Mouse (Mus musculus): ENCODE data around the gene Asb13. TPM values are rescaled to one million over a fixed set of nuclear protein-coding genes. Genes with fewer than 3 reads are reported as not detected.
A peak's percentile ranks its signal among the peaks of the same experiment; 100 is the strongest.

Asb13 gene
- total and polyA plus RNA-seq, 2 experiments from 2014 or later: 10.9 to 17.3 TPM

- DNase-seq (ENCODE audit: low spot score) (no peak), ATAC-seq (ENCODE audit: low FRiP score) (no peak)
- no peak overlapping the region for H3K4me2 ChIP-seq (ENCODE audit: low read depth, low read length, poor library complexity, severe bottlenecking)
- H3K36me3 ChIP-seq (ENCODE audit: insufficient read depth, low read length): peaks cover 19% of the 10 kb centered on the region
- H3K27me3 ChIP-seq (ENCODE audit: insufficient read depth, low read length): no peaks in the 10 kb centered on the region
- 80% methylated on average over 7 of the region's 7 CpGs for WGBS
- no peak overlapping the region for H3K9ac ChIP-seq (replicated peaks; ENCODE audit: low read length, poor library complexity, severe bottlenecking)
- H3K9me3 ChIP-seq (ENCODE audit: low read length): no peaks in the 10 kb centered on the region
- TF ChIP-seq CTCF (IDR thresholded peaks at IDR 0.05): no peak
- no peak overlapping the region for H3K27ac ChIP-seq (ENCODE audit: low read depth, low read length)
- no peak overlapping the region for H3K4me3 ChIP-seq (ENCODE audit: low read depth, low read length)
- no peaks in the 10 kb centered on the region for H3K4me1 ChIP-seq (ENCODE audit: insufficient read depth, low read length)
Observed at GRCm38 (mm10) chr13:3646566-3646965, 12.7 kb downstream of the Asb13 start.

GRCm38 (mm10) chr13:3650569-3650968, 16.7 kb downstream of the Asb13 start:
- Histone ChIP-seq H3K27me3 (ENCODE audit: insufficient read depth, low read length) (no peaks in the 10 kb centered on the region), H3K9me3 (ENCODE audit: low read length) (no peaks in the 10 kb centered on the region), H3K36me3 (ENCODE audit: insufficient read depth, low read length) (peaks cover 21% of the 10 kb centered on the region; the same call in 1 of the 2 replicates), H3K4me3 (ENCODE audit: low read depth, low read length) (no peak overlapping the region), H3K4me2 (ENCODE audit: low read depth, low read length, poor library complexity, severe bottlenecking) (no peak overlapping the region), H3K27ac (ENCODE audit: low read depth, low read length) (no peak overlapping the region), H3K4me1 (ENCODE audit: insufficient read depth, low read length) (no peaks in the 10 kb centered on the region), H3K9ac (replicated peaks; ENCODE audit: low read length, poor library complexity, severe bottlenecking) (no peak overlapping the region)
- TF ChIP-seq CTCF (IDR thresholded peaks at IDR 0.05): no peak
- 97% methylated on average over 4 of the region's 4 CpGs for WGBS
- ATAC-seq (ENCODE audit: low FRiP score) (no peak), DNase-seq (ENCODE audit: low spot score) (no peak)

DNA sequence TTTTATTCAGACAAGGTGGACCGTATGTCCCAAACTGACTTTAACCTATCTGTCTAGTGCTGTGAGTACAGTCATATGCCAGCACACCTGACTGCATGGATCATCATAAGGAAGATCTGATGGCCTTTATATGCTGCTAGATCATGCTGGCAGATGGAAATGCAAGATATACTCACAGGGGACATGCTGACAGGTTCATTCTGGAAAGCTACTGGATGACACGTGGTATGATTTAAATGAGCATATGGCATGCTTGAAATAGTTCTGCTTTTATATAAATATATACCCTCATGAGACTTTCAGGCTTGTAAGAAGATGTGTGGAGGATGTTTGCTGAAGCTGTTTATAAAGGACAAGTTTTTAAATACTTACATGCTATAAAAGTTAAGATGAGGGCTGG, 20.6 kb downstream of the Asb13 start:
- H3K4me3 ChIP-seq (ENCODE audit: low read depth, low read length): no peak overlapping the region
- DNase-seq (ENCODE audit: low spot score) (no peak), ATAC-seq (ENCODE audit: low FRiP score) (0 out of 2 replicates have a peak, but pooled peaks have one; percentile 18)
- no peak overlapping the region for H3K27ac ChIP-seq (ENCODE audit: low read depth, low read length)
- 87% methylated on average over 2 of the region's 2 CpGs for WGBS
- H3K4me2 ChIP-seq (ENCODE audit: low read depth, low read length, poor library complexity, severe bottlenecking): no peak overlapping the region
- peaks cover 16% of the 10 kb centered on the region; the same call in 1 of the 2 replicates for H3K36me3 ChIP-seq (ENCODE audit: insufficient read depth, low read length)
- no peaks in the 10 kb centered on the region for H3K9me3 ChIP-seq (ENCODE audit: low read length)
- no peaks in the 10 kb centered on the region for H3K4me1 ChIP-seq (ENCODE audit: insufficient read depth, low read length)
- H3K9ac ChIP-seq (replicated peaks; ENCODE audit: low read length, poor library complexity, severe bottlenecking): no peak overlapping the region
- TF ChIP-seq CTCF (IDR thresholded peaks at IDR 0.05): no peak
- H3K27me3 ChIP-seq (ENCODE audit: insufficient read depth, low read length): no peaks in the 10 kb centered on the region

- no peaks in the 10 kb centered on the region for H3K36me3 ChIP-seq (ENCODE audit: insufficient read depth, low read length)
- H3K9me3 ChIP-seq (ENCODE audit: low read length): no peaks in the 10 kb centered on the region
- no peak for TF ChIP-seq CTCF (IDR thresholded peaks at IDR 0.05)
- ATAC-seq (ENCODE audit: low FRiP score) (no peak), DNase-seq (ENCODE audit: low spot score) (no peak)
- no peaks in the 10 kb centered on the region for H3K4me1 ChIP-seq (ENCODE audit: insufficient read depth, low read length)
- H3K4me3 ChIP-seq (ENCODE audit: low read depth, low read length): no peak overlapping the region
- H3K4me2 ChIP-seq (ENCODE audit: low read depth, low read length, poor library complexity, severe bottlenecking): no peak overlapping the region
- H3K27me3 ChIP-seq (ENCODE audit: insufficient read depth, low read length): no peaks in the 10 kb centered on the region
- 80% methylated on average over 16 of the region's 16 CpGs for WGBS
- no peak overlapping the region for H3K27ac ChIP-seq (ENCODE audit: low read depth, low read length)
- H3K9ac ChIP-seq (replicated peaks; ENCODE audit: low read length, poor library complexity, severe bottlenecking): no peak overlapping the region
Observed at GRCm38 (mm10) chr13:3659163-3660160, 25.6 kb downstream of the Asb13 start.

GRCm38 (mm10) chr13:3664241-3664640, 30.4 kb downstream of the Asb13 start:
- ATAC-seq (ENCODE audit: low FRiP score) (no peak), DNase-seq (ENCODE audit: low spot score) (no peak)
- Histone ChIP-seq H3K9me3 (ENCODE audit: low read length) (no peaks in the 10 kb centered on the region), H3K4me1 (ENCODE audit: insufficient read depth, low read length) (no peaks in the 10 kb centered on the region), H3K27me3 (ENCODE audit: insufficient read depth, low read length) (no peaks in the 10 kb centered on the region), H3K9ac (replicated peaks; ENCODE audit: low read length, poor library complexity, severe bottlenecking) (no peak overlapping the region), H3K4me2 (ENCODE audit: low read depth, low read length, poor library complexity, severe bottlenecking) (no peak overlapping the region), H3K36me3 (ENCODE audit: insufficient read depth, low read length) (no peaks in the 10 kb centered on the region), H3K27ac (ENCODE audit: low read depth, low read length) (no peak overlapping the region), H3K4me3 (ENCODE audit: low read depth, low read length) (no peak overlapping the region)
- WGBS: 72% methylated on average over 3 of the region's 3 CpGs
- no peak for TF ChIP-seq CTCF (IDR thresholded peaks at IDR 0.05)

- DNase-seq (ENCODE audit: low spot score) (peak; percentile 74), ATAC-seq (ENCODE audit: low FRiP score) (peak; percentile 74)
- Histone ChIP-seq H3K4me2 (ENCODE audit: low read depth, low read length, poor library complexity, severe bottlenecking) (peak overlapping the region; percentile 36; the same call in 1 of the 2 replicates), H3K27ac (ENCODE audit: low read depth, low read length) (no peak overlapping the region), H3K36me3 (ENCODE audit: insufficient read depth, low read length) (no peaks in the 10 kb centered on the region), H3K4me1 (ENCODE audit: insufficient read depth, low read length) (no peaks in the 10 kb centered on the region), H3K4me3 (ENCODE audit: low read depth, low read length) (no peak overlapping the region), H3K27me3 (ENCODE audit: insufficient read depth, low read length) (no peaks in the 10 kb centered on the region), H3K9me3 (ENCODE audit: low read length) (no peaks in the 10 kb centered on the region), H3K9ac (replicated peaks; ENCODE audit: low read length, poor library complexity, severe bottlenecking) (no peak overlapping the region)
- peak; percentile 87 for TF ChIP-seq CTCF (IDR thresholded peaks at IDR 0.05)
- 8% methylated on average over 5 of the region's 5 CpGs for whole genome bisulfite sequencing
Observed at GRCm38 (mm10) chr13:3665308-3665723, 31.5 kb downstream of the Asb13 start.
